Mouse (Mus musculus) testis, adult 2 months (tissue): Measurements from ENCODE around the gene Asic2. TPM values are rescaled to one million over a fixed set of nuclear protein-coding genes. Genes with fewer than 3 reads are reported as not detected.

ENCODE experiments used
- H3K27ac ChIP-seq: fragments of 200-500 bp; 2 replicates; pipeline ENCODE4 v1.5.1; 2012; ENCODE audit warnings: low read depth, low read length; ENCODE audit not compliant: control insufficient read depth, insufficient read depth
- H3K27me3 ChIP-seq: fragments of 200-500 bp; 2 replicates; pipeline ENCODE4 v1.6.1; 2012; ENCODE audit warnings: mild to moderate bottlenecking, low read length, moderate library complexity; ENCODE audit not compliant: control insufficient read depth, insufficient read depth
- H3K36me3 ChIP-seq: fragments of 200-500 bp; 2 replicates; pipeline ENCODE4 v1.6.1; 2012; ENCODE audit warnings: mild to moderate bottlenecking, low read length; ENCODE audit not compliant: control insufficient read depth, insufficient read depth
- H3K4me1 ChIP-seq: fragments of 200-500 bp; 2 replicates; pipeline ENCODE4 v1.6.1; 2012; ENCODE audit warnings: low read length; ENCODE audit not compliant: control insufficient read depth, insufficient read depth
- H3K4me3 ChIP-seq: fragments of 200-500 bp; 2 replicates; pipeline ENCODE4 v1.5.1; 2012; ENCODE audit warnings: low read depth, mild to moderate bottlenecking, low read length, moderate library complexity, mixed read lengths; ENCODE audit not compliant: control insufficient read depth
- CTCF ChIP-seq: fragments of 200-500 bp; IDR thresholded peaks from 2 replicates; pipeline ENCODE4 v1.5.1; 2012; ENCODE audit warnings: low read depth, mild to moderate bottlenecking, inconsistent platforms, low read length, moderate library complexity; ENCODE audit not compliant: control insufficient read depth, insufficient read depth, insufficient replicate concordance
- POLR2A ChIP-seq: fragments of 200-500 bp; IDR thresholded peaks from 2 replicates; pipeline ENCODE4 v1.6.1; 2012; ENCODE audit warnings: low read depth, mild to moderate bottlenecking, inconsistent platforms, low read length, moderate library complexity; ENCODE audit not compliant: control insufficient read depth
- polyA plus RNA-seq: library from polyadenylated mRNA; depleted of rRNA; stranded (reverse); fragments of >200 nt; gene quantifications from 2 replicates; pipeline ENCODE4 v1.2.3, GENCODE M21; 2012

Asic2 gene
- polyA plus RNA-seq, 1 experiment: 0.41 TPM

GRCm38 (mm10) chr11:82004810-82005209 is 36.6 kb upstream of the Asic2 start:
- Histone ChIP-seq H3K4me1 (no peaks in the 10 kb centered on the region), H3K27ac (no peak overlapping the region)
- TF ChIP-seq POLR2A: no peak
- no peak for TF ChIP-seq CTCF

GRCm38 (mm10) chr11:82000581-82000980 is 32.3 kb upstream of the Asic2 start:
- H3K27me3 ChIP-seq: no peaks in the 10 kb centered on the region
- H3K4me1 ChIP-seq: no peaks in the 10 kb centered on the region
- TF ChIP-seq CTCF: no peak
- no peak overlapping the region for H3K4me3 ChIP-seq
- no peaks in the 10 kb centered on the region for H3K36me3 ChIP-seq
- no peak overlapping the region for H3K27ac ChIP-seq

More at GRCm38 (mm10) chr11:82004810-82005209, 36.6 kb upstream of the Asic2 start:
- Histone ChIP-seq H3K36me3 (no peaks in the 10 kb centered on the region), H3K4me3 (no peak overlapping the region), H3K27me3 (no peaks in the 10 kb centered on the region)

GRCm38 (mm10) chr11:81999469-81999868 is 31.2 kb upstream of the Asic2 start:
- H3K36me3 ChIP-seq: no peaks in the 10 kb centered on the region
- H3K4me3 ChIP-seq: no peak overlapping the region
- TF ChIP-seq CTCF (no peak), POLR2A (no peak)
- no peaks in the 10 kb centered on the region for H3K27me3 ChIP-seq
- H3K4me1 ChIP-seq: no peaks in the 10 kb centered on the region
- no peak overlapping the region for H3K27ac ChIP-seq

- Histone ChIP-seq H3K27me3 (no peaks in the 10 kb centered on the region), H3K4me3 (no peak overlapping the region), H3K27ac (no peak overlapping the region), H3K4me1 (no peaks in the 10 kb centered on the region), H3K36me3 (no peaks in the 10 kb centered on the region)
- TF ChIP-seq CTCF: no peak
- TF ChIP-seq POLR2A: no peak
These were observed 30.4 kb upstream of the Asic2 start for GRCm38 (mm10) chr11:81998646-81999045.

- TF ChIP-seq POLR2A (no peak), CTCF (no peak)
- no peaks in the 10 kb centered on the region for H3K36me3 ChIP-seq
- H3K27me3 ChIP-seq: no peaks in the 10 kb centered on the region
- H3K4me3 ChIP-seq: no peak overlapping the region
- no peaks in the 10 kb centered on the region for H3K4me1 ChIP-seq
- no peak overlapping the region for H3K27ac ChIP-seq
These were observed 28.8 kb upstream of the Asic2 start for GRCm38 (mm10) chr11:81997085-81997484.

- no peak overlapping the region for H3K4me3 ChIP-seq
- TF ChIP-seq POLR2A (no peak), CTCF (peak; percentile 100)
- H3K27me3 ChIP-seq: no peaks in the 10 kb centered on the region
- no peaks in the 10 kb centered on the region for H3K4me1 ChIP-seq
- no peak overlapping the region for H3K27ac ChIP-seq
- H3K36me3 ChIP-seq: no peaks in the 10 kb centered on the region
These were observed 28.1 kb upstream of the Asic2 start for GRCm38 (mm10) chr11:81996172-81996841.

- no peaks in the 10 kb centered on the region; the same call in 1 of the 2 replicates for H3K4me1 ChIP-seq
- H3K27ac ChIP-seq: no peak overlapping the region
- TF ChIP-seq POLR2A: no peak
- peak; percentile 38; the same call in 1 of the 2 replicates for TF ChIP-seq CTCF
- no peak overlapping the region for H3K4me3 ChIP-seq
- H3K27me3 ChIP-seq: no peaks in the 10 kb centered on the region
- no peaks in the 10 kb centered on the region for H3K36me3 ChIP-seq
These were observed 14.9 kb upstream of the Asic2 start for GRCm38 (mm10) chr11:81983146-81983545.
